Mouse (Mus musculus): ENCODE measurements around the gene Ceacam19. TPM values are rescaled to one million over a fixed set of nuclear protein-coding genes. Genes with fewer than 3 reads are reported as not detected.
A peak's percentile ranks its signal among the peaks of the same experiment; 100 is the strongest.

Ceacam19 gene
- polyA plus RNA-seq, 1 experiment = not detected

DNA sequence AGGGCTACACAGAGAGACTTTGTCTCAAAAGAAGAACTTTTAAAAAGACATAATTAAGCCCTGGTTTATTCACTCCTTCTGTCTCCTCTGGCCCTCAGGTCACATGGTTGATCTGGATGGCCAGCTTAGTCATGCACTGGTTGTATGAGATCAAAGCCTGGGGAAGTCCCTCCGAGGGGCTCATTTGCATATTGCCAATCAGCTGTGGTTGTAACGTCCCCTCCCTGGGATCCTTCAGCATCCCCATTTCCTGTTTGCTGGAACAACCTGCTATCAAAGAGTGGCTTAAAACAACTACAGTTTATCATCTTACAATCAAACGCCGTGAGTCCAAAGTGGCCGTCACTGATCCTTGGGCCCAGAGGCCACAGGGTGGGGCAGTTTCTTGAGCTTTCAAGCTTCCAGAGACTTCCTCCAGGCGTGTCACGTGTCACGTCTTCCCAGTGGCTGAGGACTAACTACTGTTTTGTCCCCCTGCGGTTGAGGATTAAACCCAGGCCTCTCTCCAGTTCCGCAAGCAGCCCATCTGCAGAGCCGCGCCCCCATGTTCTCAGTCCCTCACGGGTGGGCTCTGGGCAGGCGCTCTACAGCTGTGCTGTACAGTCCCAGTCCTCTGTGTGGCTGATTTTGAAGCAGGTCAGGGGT lies 10.9 kb downstream of the Ceacam19 start:
- TF ChIP-seq CEBPB (IDR thresholded peaks at IDR 0.05; ENCODE audit: low read depth) (no peak), USF1 (IDR thresholded peaks at IDR 0.05; ENCODE audit: low read depth) (peak; percentile 33)
- H3K4me3 ChIP-seq (ENCODE audit: insufficient read depth, poor library complexity, severe bottlenecking) = no peak overlapping the region
- H3ac ChIP-seq (ENCODE audit: control insufficient read depth, insufficient read length, low read depth) = no peak overlapping the region
- H3K79me2 ChIP-seq (ENCODE audit: control insufficient read depth, insufficient read depth) = no peaks in the 10 kb centered on the region
- no peaks in the 10 kb centered on the region for H3K36me3 ChIP-seq (ENCODE audit: control insufficient read depth, insufficient read depth)
- no peaks in the 10 kb centered on the region for H3K27me3 ChIP-seq (ENCODE audit: control insufficient read depth, insufficient read depth, insufficient read length)
- H3K79me3 ChIP-seq (ENCODE audit: low read depth) = no peaks in the 10 kb centered on the region

DNA sequence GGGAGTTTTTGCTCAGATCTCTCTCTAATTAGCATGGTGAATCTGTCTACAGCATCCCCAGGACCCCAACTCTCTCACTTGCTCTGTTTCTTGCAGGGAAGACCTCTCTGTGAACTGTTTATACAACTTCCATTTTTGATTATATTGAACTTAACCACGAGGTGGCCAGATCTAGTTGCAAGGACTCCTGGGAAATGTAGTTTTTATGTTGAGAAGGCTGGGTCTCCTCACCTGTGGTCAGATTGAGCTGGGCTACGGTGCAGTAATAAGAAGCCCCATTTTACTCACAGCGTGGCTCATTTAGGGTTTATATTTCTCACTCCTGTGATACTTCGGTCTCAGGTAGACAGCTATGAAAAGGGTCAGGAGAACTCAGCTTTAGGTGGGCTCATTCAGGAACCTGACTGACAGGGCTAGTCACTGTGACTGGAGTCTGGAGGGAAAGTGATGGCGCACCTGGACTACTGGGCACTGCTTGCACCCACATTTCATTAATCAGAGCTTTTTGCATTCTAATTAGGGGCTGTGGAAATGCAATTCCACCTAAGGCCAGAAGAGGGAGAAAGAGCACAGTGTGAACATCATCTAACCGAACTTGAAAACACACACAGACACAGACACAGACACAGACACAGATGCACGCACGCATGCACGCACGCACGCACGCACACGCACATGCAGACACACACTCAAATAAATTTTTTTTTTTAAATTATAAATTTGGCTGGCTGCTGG lies 11.7 kb downstream of the Ceacam19 start:
- H3K79me3 ChIP-seq (ENCODE audit: low read depth) = no peaks in the 10 kb centered on the region
- no peak overlapping the region for H3K4me3 ChIP-seq (ENCODE audit: insufficient read depth, poor library complexity, severe bottlenecking)
- TF ChIP-seq MAX (IDR thresholded peaks at IDR 0.05) = no peak
- peak; percentile 1 for TF ChIP-seq USF1 (IDR thresholded peaks at IDR 0.05; ENCODE audit: low read depth)
- no peaks in the 10 kb centered on the region for H3K36me3 ChIP-seq (ENCODE audit: control insufficient read depth, insufficient read depth)
- H3K79me2 ChIP-seq (ENCODE audit: control insufficient read depth, insufficient read depth) = no peaks in the 10 kb centered on the region
- no peak overlapping the region for H3ac ChIP-seq (ENCODE audit: control insufficient read depth, insufficient read length, low read depth)
- H3K27me3 ChIP-seq (ENCODE audit: control insufficient read depth, insufficient read depth, insufficient read length) = no peaks in the 10 kb centered on the region

DNA sequence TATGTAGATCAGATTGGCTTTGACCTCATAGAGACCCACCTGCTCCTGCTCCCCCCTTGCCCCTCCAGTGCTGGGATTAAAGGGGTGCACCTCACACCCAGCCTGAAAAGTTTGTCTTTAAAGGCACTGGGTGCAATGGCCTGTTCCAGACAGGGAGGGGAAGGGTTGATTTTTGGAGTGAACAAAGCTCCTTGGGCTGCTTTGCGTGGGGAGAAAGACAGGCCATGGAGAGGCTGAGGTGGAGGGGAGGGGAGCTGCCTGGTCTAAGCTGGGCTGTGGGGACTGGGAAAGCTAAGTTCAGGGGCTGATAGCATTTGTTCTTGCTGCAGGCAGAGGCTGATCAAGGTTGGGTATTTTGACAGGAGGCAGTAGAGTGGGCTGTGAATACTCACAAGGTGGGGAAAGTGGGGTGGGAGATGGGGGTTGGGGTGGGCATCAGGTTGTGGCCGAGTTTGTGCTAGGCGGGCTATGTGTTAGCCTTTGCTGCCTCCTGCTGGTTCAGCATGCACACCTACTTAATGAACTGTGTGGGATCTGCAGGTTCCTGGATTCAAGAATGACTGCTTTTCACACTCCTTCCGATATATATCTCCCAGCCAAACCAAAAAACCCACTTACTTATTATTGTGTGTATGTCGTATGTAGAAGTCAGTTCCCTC lies 15.7 kb downstream of the Ceacam19 start:
- no peaks in the 10 kb centered on the region for H3K36me3 ChIP-seq (ENCODE audit: control insufficient read depth, insufficient read depth)
- H3K79me3 ChIP-seq (ENCODE audit: low read depth) = no peaks in the 10 kb centered on the region

DNA sequence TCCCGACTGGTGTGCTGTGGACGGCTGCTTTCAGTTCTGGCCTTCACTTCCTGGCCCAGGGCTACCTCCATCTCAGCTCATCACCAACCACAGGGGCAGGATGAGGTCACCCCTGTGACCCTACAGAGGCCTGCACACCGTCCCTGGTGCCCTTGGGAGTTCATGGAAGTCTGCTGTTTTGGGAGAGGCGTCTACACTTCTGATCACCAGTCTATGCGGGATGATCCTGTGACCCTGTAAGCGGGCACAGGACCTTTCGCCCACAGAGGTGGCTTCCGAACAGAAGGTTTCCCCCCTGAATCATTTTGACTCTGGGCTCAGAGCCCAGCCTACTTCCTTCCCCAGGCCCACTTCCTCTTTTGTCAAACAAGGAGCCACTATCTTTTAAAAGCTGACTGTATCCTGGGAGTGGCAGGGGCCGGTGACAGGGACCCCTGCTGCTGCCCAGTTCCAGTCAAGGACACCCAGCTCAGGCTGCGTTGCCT lies 16.6 kb downstream of the Ceacam19 start:
- Histone ChIP-seq H3ac (ENCODE audit: control insufficient read depth, insufficient read length, low read depth) (no peak overlapping the region), H3K79me2 (ENCODE audit: control insufficient read depth, insufficient read depth) (no peaks in the 10 kb centered on the region), H3K27me3 (ENCODE audit: control insufficient read depth, insufficient read depth, insufficient read length) (no peaks in the 10 kb centered on the region), H3K36me3 (ENCODE audit: control insufficient read depth, insufficient read depth) (no peaks in the 10 kb centered on the region), H3K79me3 (ENCODE audit: low read depth) (no peaks in the 10 kb centered on the region), H3K4me3 (ENCODE audit: insufficient read depth, poor library complexity, severe bottlenecking) (no peak overlapping the region)
- no peak for TF ChIP-seq FOSL1 (IDR thresholded peaks at IDR 0.05; ENCODE audit: insufficient read depth, low read length, poor library complexity, severe bottlenecking)
- TF ChIP-seq MAX (IDR thresholded peaks at IDR 0.05) = no peak
- TF ChIP-seq CEBPB (IDR thresholded peaks at IDR 0.05; ENCODE audit: low read depth) = no peak
- TF ChIP-seq CTCF (IDR thresholded peaks at IDR 0.05; ENCODE audit: control insufficient read depth, insufficient read depth, insufficient read length) = no peak
- TF ChIP-seq USF1 (IDR thresholded peaks at IDR 0.05; ENCODE audit: low read depth) = no peak
- TF ChIP-seq MYOD1 (IDR thresholded peaks at IDR 0.05; ENCODE audit: control insufficient read depth, insufficient read length, low read depth) = no peak
- TF ChIP-seq MYOG (IDR thresholded peaks at IDR 0.05; ENCODE audit: control insufficient read depth, extremely low read depth, insufficient read length) = no peak

More for the DNA sequence above, 15.7 kb downstream of the Ceacam19 start:
- TF ChIP-seq CTCF (IDR thresholded peaks at IDR 0.05; ENCODE audit: control insufficient read depth, insufficient read depth, insufficient read length) = peak; percentile 50
- TF ChIP-seq MYOD1 (IDR thresholded peaks at IDR 0.05; ENCODE audit: control insufficient read depth, insufficient read length, low read depth) = no peak
- Histone ChIP-seq H3K4me3 (ENCODE audit: insufficient read depth, poor library complexity, severe bottlenecking) (no peak overlapping the region), H3ac (ENCODE audit: control insufficient read depth, insufficient read length, low read depth) (no peak overlapping the region), H3K27me3 (ENCODE audit: control insufficient read depth, insufficient read depth, insufficient read length) (no peaks in the 10 kb centered on the region), H3K79me2 (ENCODE audit: control insufficient read depth, insufficient read depth) (no peaks in the 10 kb centered on the region)

DNA sequence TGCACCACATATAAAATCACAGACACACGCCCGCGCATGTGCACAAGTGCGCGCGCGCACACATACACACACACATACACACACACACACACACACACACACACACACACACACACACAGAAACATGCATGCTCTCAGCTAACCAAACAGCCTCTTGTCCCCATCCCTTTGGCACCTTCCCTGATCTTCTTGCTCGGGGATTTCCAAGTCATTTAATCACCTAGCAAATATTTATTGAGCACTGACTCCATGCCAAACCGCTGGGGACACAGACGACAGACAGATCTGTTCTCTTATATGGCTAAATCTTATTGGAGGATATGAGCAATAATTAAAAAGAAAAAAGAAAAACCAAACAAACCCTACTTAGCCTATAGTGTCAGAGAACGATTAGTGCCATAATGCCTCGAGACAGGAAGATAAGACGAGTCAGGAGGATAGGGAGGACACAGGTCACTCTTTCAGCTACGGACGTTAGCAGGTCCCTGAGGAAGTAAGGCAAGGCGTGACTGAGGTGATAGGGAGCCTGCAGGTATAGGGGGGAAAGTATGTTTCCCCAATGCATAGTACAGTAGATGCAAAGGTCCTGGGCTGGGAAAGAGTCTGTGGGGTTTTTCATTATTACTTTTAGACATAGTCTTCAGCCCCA lies 19.9 kb downstream of the Ceacam19 start:
- no peak overlapping the region for H3ac ChIP-seq (ENCODE audit: control insufficient read depth, insufficient read length, low read depth)
- H3K79me3 ChIP-seq (ENCODE audit: low read depth) = no peaks in the 10 kb centered on the region
- no peaks in the 10 kb centered on the region for H3K36me3 ChIP-seq (ENCODE audit: control insufficient read depth, insufficient read depth)
- no peaks in the 10 kb centered on the region for H3K79me2 ChIP-seq (ENCODE audit: control insufficient read depth, insufficient read depth)
- H3K27me3 ChIP-seq (ENCODE audit: control insufficient read depth, insufficient read depth, insufficient read length) = no peaks in the 10 kb centered on the region
- H3K4me3 ChIP-seq (ENCODE audit: insufficient read depth, poor library complexity, severe bottlenecking) = no peak overlapping the region
- TF ChIP-seq MYOD1 (IDR thresholded peaks at IDR 0.05; ENCODE audit: control insufficient read depth, insufficient read length, low read depth) (no peak), MAX (IDR thresholded peaks at IDR 0.05) (no peak), MYOG (IDR thresholded peaks at IDR 0.05; ENCODE audit: control insufficient read depth, extremely low read depth, insufficient read length) (no peak), CTCF (IDR thresholded peaks at IDR 0.05; ENCODE audit: control insufficient read depth, insufficient read depth, insufficient read length) (no peak), USF1 (IDR thresholded peaks at IDR 0.05; ENCODE audit: low read depth) (no peak), CEBPB (IDR thresholded peaks at IDR 0.05; ENCODE audit: low read depth) (no peak), FOSL1 (IDR thresholded peaks at IDR 0.05; ENCODE audit: insufficient read depth, low read length, poor library complexity, severe bottlenecking) (no peak)
